28 mouse cellular contexts compared by ENCODE assay signal in the genomic region with DNA sequence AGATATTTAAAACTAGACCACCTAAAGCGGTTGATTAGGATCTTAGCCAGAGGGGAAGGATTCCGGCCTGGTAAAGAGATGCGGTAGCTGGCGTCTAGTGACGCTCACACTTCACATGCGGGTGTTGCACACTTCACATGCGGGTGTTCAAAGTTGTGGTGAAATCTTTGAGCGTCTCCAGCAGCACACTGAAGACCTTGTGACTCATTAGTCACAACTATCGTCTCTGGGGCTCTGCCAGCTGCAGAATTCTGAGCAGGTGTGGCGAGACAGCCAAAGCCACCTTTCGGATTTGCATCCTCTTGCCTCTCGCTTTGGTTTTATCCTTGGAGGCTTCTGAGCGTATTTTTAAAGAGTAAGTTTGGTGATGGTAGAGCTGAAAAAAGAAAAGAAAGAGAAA. TPM values are rescaled to one million over a fixed set of nuclear protein-coding genes. Genes with fewer than 3 reads are reported as not detected.
DNase-seq lines count a peak whose midpoint lies in the region; ATAC-seq and TF ChIP-seq lines count a peak whose summit lies in the region.
"Had no signal": no experiment of that assay in that cellular context is flagged by ENCODE, and none has a peak within 500 bp of the region (broad histone marks: within the 10 kb centered on the region; RNA-seq: fewer than 3 reads in every experiment).

No protein-coding gene starts in this region.

- no peaks in the 10 kb centered on the region; the same call in 1 of the 2 replicates for H3K4me1 ChIP-seq in lung, postnatal 0 days (ENCODE audit: insufficient read depth, low read depth, low read length)
- H3K4me1 ChIP-seq in CH12.LX (ENCODE audit: control insufficient read depth in 1 of 2, insufficient read depth in 2 of 2): peaks cover 4 to 29% of the 10 kb centered on the region in 2 experiments
- H3K4me1 ChIP-seq: embryonic facial prominence, embryonic 15.5 days; forebrain, embryonic 12.5 days had no signal

- in situ Hi-C loops in CH12.LX (cut with MboI; ENCODE audit: low pct_ligation_motif_present, low pct_unique_long_range_greater_than_20kb, low sequenced_read_pairs): no loop called here

- no peaks in the 10 kb centered on the region for H3K79me2 ChIP-seq in CH12.LX (replicated peaks; ENCODE audit: control insufficient read depth, extremely low read depth, insufficient read depth, poor library complexity, severe bottlenecking)

- no peak overlapping the region for H3K4me3 ChIP-seq in lung, postnatal 0 days (ENCODE audit: low read depth, low read length)
- no peak overlapping the region for H3K4me3 ChIP-seq in CH12.LX (replicated peaks in 1 of 3; ENCODE audit: low read depth in 2 of 3, low read length in 2 of 3, poor library complexity in 1 of 3)
- H3K4me3 ChIP-seq: embryonic facial prominence, embryonic 13.5 days; embryonic facial prominence, embryonic 15.5 days; erythroblast, embryonic 14.5 days; forebrain, embryonic 10.5 days; forebrain, embryonic 12.5 days had no signal

- H3K27ac ChIP-seq in lung, postnatal 0 days (ENCODE audit: low read length): no peak overlapping the region
- no peak overlapping the region for H3K27ac ChIP-seq in CH12.LX (ENCODE audit: insufficient read depth, low read depth)
- H3K27ac ChIP-seq: embryonic facial prominence, embryonic 13.5 days; embryonic facial prominence, embryonic 15.5 days; forebrain, embryonic 10.5 days; forebrain, embryonic 12.5 days had no signal

- H3K27me3 ChIP-seq in lung, postnatal 0 days (replicated peaks; ENCODE audit: insufficient read depth, low read length): no peaks in the 10 kb centered on the region
- no peaks in the 10 kb centered on the region for H3K27me3 ChIP-seq in CH12.LX (replicated peaks)
- H3K27me3 ChIP-seq: embryonic facial prominence, embryonic 15.5 days; forebrain, embryonic 12.5 days had no signal

- H3K9me3 ChIP-seq in lung, postnatal 0 days (ENCODE audit: low read length): no peaks in the 10 kb centered on the region
- no peaks in the 10 kb centered on the region for H3K9me3 ChIP-seq in CH12.LX (replicated peaks; ENCODE audit: low read length)
- H3K9me3 ChIP-seq: embryonic facial prominence, embryonic 13.5 days; embryonic facial prominence, embryonic 15.5 days; forebrain, embryonic 10.5 days; forebrain, embryonic 12.5 days had no signal

- TF ChIP-seq CTCF in lung, postnatal 0 days (IDR thresholded peaks at IDR 0.05): no peak
- no peak for TF ChIP-seq CTCF in CH12.LX (conservative IDR thresholded peaks at IDR 0.05 in 1 of 2, IDR thresholded peaks at IDR 0.05 in 1 of 2; ENCODE audit: low read depth in 2 of 2, low read length in 2 of 2)

- H3K4me2 ChIP-seq in lung, postnatal 0 days (replicated peaks; ENCODE audit: low read depth, low read length): no peak overlapping the region
- H3K4me2 ChIP-seq in CH12.LX (ENCODE audit: insufficient read depth, low read depth, poor library complexity, severe bottlenecking): peak overlapping the region; percentile 38; the same call in 1 of the 2 replicates
- H3K4me2 ChIP-seq: embryonic facial prominence, embryonic 13.5 days; embryonic facial prominence, embryonic 15.5 days; forebrain, embryonic 12.5 days had no signal

- TF ChIP-seq POLR2A in CH12.LX (IDR thresholded peaks at IDR 0.05; ENCODE audit: low read depth, low read length): no peak

- no peak; the same call in 1 of the 2 replicates for ATAC-seq in lung, postnatal 0 days
- ATAC-seq in megakaryocyte, adult 5-6 weeks (ENCODE audit: poor library complexity, severe bottlenecking): no peak
- ATAC-seq: CD4-positive, CD25-positive, alpha-beta regulatory T cell, adult 4 months; forebrain, embryonic 14.5 days; forebrain, embryonic 16.5 days had no signal

- 72% methylated on average over 13 of the region's 13 CpGs for WGBS in lung, postnatal 0 days

- TF ChIP-seq EP300 in lung, postnatal 0 days (IDR thresholded peaks at IDR 0.05): no peak
- TF ChIP-seq EP300 in CH12.LX (IDR thresholded peaks at IDR 0.05; ENCODE audit: low read length): peak; percentile 60; the same call in 1 of the 2 replicates

- no peak for TF ChIP-seq RAD21 in CH12.LX (IDR thresholded peaks at IDR 0.05; ENCODE audit: low read depth, low read length)

- H3K9ac ChIP-seq in lung, postnatal 0 days (replicated peaks; ENCODE audit: low read depth): no peak overlapping the region
- H3K9ac ChIP-seq in CH12.LX (ENCODE audit: insufficient read depth, low read depth): no peak overlapping the region
- H3K9ac ChIP-seq: embryonic facial prominence, embryonic 13.5 days; embryonic facial prominence, embryonic 15.5 days; forebrain, embryonic 12.5 days had no signal

- dilution Hi-C loops in CH12.LX (cut with MboI; ENCODE audit: extremely low pct_ligation_motif_present, extremely low pct_unique_long_range_greater_than_20kb, low sequenced_read_pairs): no loop called here

- H3K36me3 ChIP-seq in lung, postnatal 0 days (ENCODE audit: insufficient read depth, low read length): no peaks in the 10 kb centered on the region
- no peaks in the 10 kb centered on the region for H3K36me3 ChIP-seq in CH12.LX (replicated peaks in 1 of 2; ENCODE audit: control insufficient read depth in 1 of 2, insufficient read depth in 1 of 2, low read length in 1 of 2)
- H3K36me3 ChIP-seq: embryonic facial prominence, embryonic 13.5 days; embryonic facial prominence, embryonic 15.5 days; forebrain, embryonic 10.5 days; forebrain, embryonic 12.5 days had no signal

- peak; percentile 27 for DNase-seq in lung, postnatal 0 days (ENCODE audit: low spot score)
- no peak for DNase-seq in lung, postnatal 10 days
- peak; percentile 44 for DNase-seq in A20 (ENCODE audit: low read depth, low spot score)
- DNase-seq in CH12.LX (ENCODE audit: extremely low read depth): peak; percentile 60
- DNase-seq: adrenal gland, adult 2 months; adrenal gland, postnatal 10 days; adrenal gland, postnatal 25 days; B cell, adult 2 months; cerebellum, adult 11 months; cerebellum, adult 18-20 months; cerebellum, adult 8-10 months; cerebellum, adult 9-11 months; embryo, embryonic 11 days had no signal

TF ChIP-seq in CH12.LX, 34 proteins besides CTCF, POLR2A, EP300 and RAD21:
- no peak for TF ChIP-seq IRF4 (IDR thresholded peaks at IDR 0.05; ENCODE audit: low read depth, low read length)
- TF ChIP-seq MYC (IDR thresholded peaks at IDR 0.05; ENCODE audit: low read depth, low read length): no peak
- TF ChIP-seq SIN3A (IDR thresholded peaks at IDR 0.05; ENCODE audit: low read length): 0 out of 2 replicates have a peak, but pooled peaks have one; percentile 22
- no peak for TF ChIP-seq ZC3H11A (IDR thresholded peaks at IDR 0.05; ENCODE audit: low read depth, low read length)
- TF ChIP-seq ETS1 (conservative IDR thresholded peaks at IDR 0.05; ENCODE audit: low read depth, low read length): peak; percentile 67
- TF ChIP-seq HCFC1 (IDR thresholded peaks at IDR 0.05; ENCODE audit: low read depth, low read length): no peak
- no peak for TF ChIP-seq CHD1 (IDR thresholded peaks at IDR 0.05; ENCODE audit: low read depth, low read length)
- TF ChIP-seq NRF1 (IDR thresholded peaks at IDR 0.05; ENCODE audit: low read depth, low read length): no peak
- TF ChIP-seq ZMIZ1 (IDR thresholded peaks at IDR 0.05; ENCODE audit: low read depth, low read length): no peak
- TF ChIP-seq PAX5 (IDR thresholded peaks at IDR 0.05; ENCODE audit: low read length): no peak
- no peak for TF ChIP-seq ZKSCAN1 (IDR thresholded peaks at IDR 0.05; ENCODE audit: borderline replicate concordance, low read depth, low read length)
- no peak for TF ChIP-seq E2F4 (IDR thresholded peaks at IDR 0.05; ENCODE audit: insufficient replicate concordance, low read depth, low read length)
- peak; percentile 92 for TF ChIP-seq BHLHE40 (IDR thresholded peaks at IDR 0.05; ENCODE audit: low read depth, low read length)
- TF ChIP-seq USF2 (conservative IDR thresholded peaks at IDR 0.05; ENCODE audit: low read depth, low read length): no peak
- no peak for TF ChIP-seq MXI1 (IDR thresholded peaks at IDR 0.05; ENCODE audit: low read depth, low read length)
- no peak for TF ChIP-seq POLR2AphosphoS2 (IDR thresholded peaks at IDR 0.05; ENCODE audit: low read depth, low read length)
- no peak for TF ChIP-seq ELF1 (IDR thresholded peaks at IDR 0.05; ENCODE audit: low read depth, low read length)
- no peak for TF ChIP-seq JUN (IDR thresholded peaks at IDR 0.05; ENCODE audit: insufficient read depth, low read depth, low read length)
- TF ChIP-seq NELFE (IDR thresholded peaks at IDR 0.05; ENCODE audit: low read depth, low read length): no peak
- no peak for TF ChIP-seq MAX (IDR thresholded peaks at IDR 0.05; ENCODE audit: low read length)
- TF ChIP-seq MEF2A (IDR thresholded peaks at IDR 0.05; ENCODE audit: borderline replicate concordance, low read depth, low read length): 0 out of 2 replicates have a peak, but pooled peaks have one; percentile 23
- peak; percentile 64 for TF ChIP-seq TCF12 (IDR thresholded peaks at IDR 0.05; ENCODE audit: low read depth, low read length)
- no peak for TF ChIP-seq GABPA (IDR thresholded peaks at IDR 0.05; ENCODE audit: insufficient replicate concordance, low read depth, low read length)
- no peak for TF ChIP-seq ZNF384 (IDR thresholded peaks at IDR 0.05; ENCODE audit: low read depth, low read length)
- no peak for TF ChIP-seq MAZ (IDR thresholded peaks at IDR 0.05; ENCODE audit: low read depth, low read length)
- no peak for TF ChIP-seq TBP (conservative IDR thresholded peaks at IDR 0.05; ENCODE audit: low read depth, low read length)
TF ChIP-seq in CH12.LX: peak in this region for 5.

RNA-seq across cellular contexts. Expression of a gene that starts 47.6 kb away (rescaled TPM):
- polyA plus RNA-seq in lung, postnatal 0 days (2015; fragmentation: Nextera tagmentation; extraction: Ambion mirVana): not detected in 2 replicates
- total RNA-seq in CH12.LX (2012; rRNA removed): not detected in 2 replicates
- total RNA-seq in CH12.LX (2014; rRNA removed): not detected in 2 replicates
- not detected in 2 replicates for polyA plus RNA-seq in CH12.LX (2012; ENCODE audit: insufficient read length, low read depth)
- not detected in 2 replicates for total RNA-seq in megakaryocyte, adult 5-6 weeks (2015)
- total RNA-seq in megakaryocyte, adult 5-6 weeks (2017): not detected in 2 replicates
- total RNA-seq: adrenal gland, adult 2 months; adrenal gland, postnatal 10 days; adrenal gland, postnatal 25 days; adrenal gland, postnatal 4 days; common myeloid progenitor, adult 5-6 weeks; ES-E14; MEL had no signal
- polyA plus RNA-seq: adrenal gland, adult 2 months; brain, embryonic 14.5 days; embryonic facial prominence, embryonic 11.5 days; embryonic facial prominence, embryonic 13.5 days; embryonic facial prominence, embryonic 15.5 days; erythroblast, embryonic 14.5 days; forebrain, embryonic 10.5 days; forebrain, embryonic 12.5 days; forebrain, embryonic 14.5 days; forebrain, embryonic 16.5 days had no signal
